Mouse (Mus musculus): Measurements from ENCODE around the gene 4933400A11Rik. TPM values are rescaled to one million over a fixed set of nuclear protein-coding genes. Genes with fewer than 3 reads are reported as not detected.

Gene 4933400A11Rik
- not detected in 2 replicates for polyA plus RNA-seq (2015; fragmentation: Nextera tagmentation; extraction: Ambion mirVana)

GRCm38 (mm10) chrX:169779535-169779934 is at the start of gene 4933400A11Rik:
Gene 4933400A11Rik, minus strand, starts transcription at chrX:169779635.
- Histone ChIP-seq H3K27me3 (replicated peaks) (peaks cover 6% of the 10 kb centered on the region; the same call in 1 of the 2 replicates), H3K9ac (replicated peaks) (no peak within 1 kb of the TSS), H3K4me3 (replicated peaks) (no peak within 1 kb of the TSS), H3K4me2 (no peak within 1 kb of the TSS), H3K9me3 (replicated peaks) (no peaks in the 10 kb centered on the region), H3K27ac (replicated peaks) (no peak within 1 kb of the TSS), H3K36me3 (no peaks in the 10 kb centered on the region), H3K4me1 (no peaks in the 10 kb centered on the region)
- ATAC-seq (ENCODE audit: low FRiP score) = no peak
- WGBS = 91% methylated on average over 3 of the region's 3 CpGs

DNA sequence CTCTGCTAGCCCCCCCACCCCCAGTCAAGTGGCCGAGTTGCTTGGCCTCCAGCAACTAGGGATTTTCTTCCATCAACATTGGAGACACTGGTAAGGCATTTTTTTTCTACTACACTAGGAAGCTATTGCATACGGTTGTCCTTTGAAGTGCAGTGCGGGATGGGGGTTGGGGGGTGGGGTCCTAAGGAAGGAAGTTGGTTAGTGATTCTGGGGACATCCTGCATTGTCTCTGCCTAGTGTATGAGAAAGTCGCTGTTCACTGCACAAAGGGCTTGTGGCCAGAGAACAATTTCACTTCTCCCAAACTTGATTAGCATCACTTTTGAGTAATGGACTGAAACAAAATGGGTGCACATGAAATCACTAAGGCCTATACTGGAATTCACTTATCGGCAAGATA is 48.7 kb upstream of the 4933400A11Rik start:
- Histone ChIP-seq H3K4me3 (replicated peaks) (no peak overlapping the region), H3K9me3 (replicated peaks) (no peaks in the 10 kb centered on the region), H3K27me3 (replicated peaks) (peaks cover 7% of the 10 kb centered on the region), H3K9ac (replicated peaks) (no peak overlapping the region), H3K4me2 (peak overlapping the region; percentile 29), H3K27ac (replicated peaks) (no peak overlapping the region), H3K4me1 (no peaks in the 10 kb centered on the region), H3K36me3 (no peaks in the 10 kb centered on the region)
- 26% methylated on average over 5 of the region's 5 CpGs for WGBS
- ATAC-seq (ENCODE audit: low FRiP score) = no peak

- no peak overlapping the region for H3K9ac ChIP-seq (replicated peaks)
- no peaks in the 10 kb centered on the region for H3K4me1 ChIP-seq
- no peak overlapping the region for H3K4me3 ChIP-seq (replicated peaks)
- H3K9me3 ChIP-seq (replicated peaks) = no peaks in the 10 kb centered on the region
- peaks cover 9% of the 10 kb centered on the region for H3K27me3 ChIP-seq (replicated peaks)
- no peak for ATAC-seq (ENCODE audit: low FRiP score)
- WGBS = 30% methylated on average over 7 of the region's 7 CpGs
- H3K36me3 ChIP-seq = no peaks in the 10 kb centered on the region
- H3K27ac ChIP-seq (replicated peaks) = no peak overlapping the region
- H3K4me2 ChIP-seq = peak overlapping the region; percentile 29
Observed at GRCm38 (mm10) chrX:169827720-169828119, 48.3 kb upstream of the 4933400A11Rik start.

- no peaks in the 10 kb centered on the region for H3K36me3 ChIP-seq
- no peak for ATAC-seq (ENCODE audit: low FRiP score)
- no peak overlapping the region for H3K4me3 ChIP-seq (replicated peaks)
- peaks cover 9% of the 10 kb centered on the region for H3K27me3 ChIP-seq (replicated peaks)
- 36% methylated on average over 10 of the region's 10 CpGs for WGBS
- no peaks in the 10 kb centered on the region for H3K4me1 ChIP-seq
- peak overlapping the region; percentile 19; the same call in 1 of the 2 replicates for H3K4me2 ChIP-seq
- H3K27ac ChIP-seq (replicated peaks) = no peak overlapping the region
- H3K9ac ChIP-seq (replicated peaks) = no peak overlapping the region
- no peaks in the 10 kb centered on the region for H3K9me3 ChIP-seq (replicated peaks)
Observed at GRCm38 (mm10) chrX:169826947-169827346, 47.5 kb upstream of the 4933400A11Rik start.

DNA sequence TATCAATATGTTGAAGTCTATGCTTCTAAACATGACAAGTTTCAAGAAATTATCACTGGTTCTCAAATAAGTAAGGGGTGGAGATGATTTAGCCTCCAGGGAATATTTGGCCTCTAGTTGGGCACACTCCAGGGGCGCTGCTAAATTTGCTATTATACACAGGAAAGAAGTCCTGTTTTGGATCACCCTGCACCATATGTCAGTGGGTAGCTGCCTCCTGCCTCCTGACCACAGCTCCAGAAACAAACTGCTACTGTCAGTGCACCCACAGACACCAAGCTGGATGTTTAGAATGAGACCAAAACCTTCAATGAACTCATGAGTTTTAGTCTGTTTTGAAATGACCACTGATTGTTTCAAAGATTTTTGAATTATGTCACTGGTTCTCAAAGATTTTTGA is 34.2 kb upstream of the 4933400A11Rik start:
- Histone ChIP-seq H3K9me3 (replicated peaks) (no peaks in the 10 kb centered on the region), H3K4me2 (no peak overlapping the region), H3K27me3 (replicated peaks) (peaks cover 18% of the 10 kb centered on the region), H3K4me1 (no peaks in the 10 kb centered on the region), H3K9ac (replicated peaks) (no peak overlapping the region), H3K27ac (replicated peaks) (no peak overlapping the region), H3K4me3 (replicated peaks) (no peak overlapping the region), H3K36me3 (no peaks in the 10 kb centered on the region)
- ATAC-seq (ENCODE audit: low FRiP score) = no peak
- WGBS = 89% methylated on average over 1 of the region's 1 CpGs

DNA sequence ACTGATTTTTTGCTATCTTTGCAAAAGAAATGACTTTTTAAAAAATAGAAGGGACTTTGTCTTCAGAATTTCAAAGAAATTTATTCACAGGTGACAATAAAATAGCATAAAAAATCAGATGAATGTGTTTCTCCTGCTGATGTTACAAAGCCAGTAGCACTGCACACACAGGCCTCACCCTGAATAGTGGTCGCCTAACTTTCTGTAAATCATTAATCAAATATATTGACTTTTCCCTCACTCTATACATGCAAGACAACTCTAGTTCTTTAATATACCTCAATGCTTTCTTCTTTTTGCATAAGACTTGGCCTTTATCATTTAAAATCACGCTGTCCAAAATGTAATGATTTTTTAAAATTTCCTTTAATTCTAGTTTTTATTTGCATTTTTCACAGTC is 32.3 kb upstream of the 4933400A11Rik start:
- Histone ChIP-seq H3K27me3 (replicated peaks) (peaks cover 14% of the 10 kb centered on the region), H3K9me3 (replicated peaks) (no peaks in the 10 kb centered on the region), H3K4me1 (no peaks in the 10 kb centered on the region), H3K4me3 (replicated peaks) (no peak overlapping the region), H3K4me2 (no peak overlapping the region), H3K36me3 (no peaks in the 10 kb centered on the region), H3K9ac (replicated peaks) (no peak overlapping the region), H3K27ac (replicated peaks) (no peak overlapping the region)
- no peak for ATAC-seq (ENCODE audit: low FRiP score)
- 78% methylated on average over 2 of the region's 2 CpGs for WGBS

GRCm38 (mm10) chrX:169811318-169811717 is 31.9 kb upstream of the 4933400A11Rik start:
- H3K4me2 ChIP-seq = no peak overlapping the region
- peaks cover 14% of the 10 kb centered on the region for H3K27me3 ChIP-seq (replicated peaks)
- H3K36me3 ChIP-seq = no peaks in the 10 kb centered on the region
- ATAC-seq (ENCODE audit: low FRiP score) = no peak
- H3K9ac ChIP-seq (replicated peaks) = no peak overlapping the region
- no peak overlapping the region for H3K27ac ChIP-seq (replicated peaks)
- WGBS = 58% methylated on average over 5 of the region's 5 CpGs
- no peaks in the 10 kb centered on the region for H3K9me3 ChIP-seq (replicated peaks)
- no peaks in the 10 kb centered on the region for H3K4me1 ChIP-seq
- H3K4me3 ChIP-seq (replicated peaks) = no peak overlapping the region

GRCm38 (mm10) chrX:169807744-169808143 is 28.3 kb upstream of the 4933400A11Rik start:
- Histone ChIP-seq H3K4me2 (no peak overlapping the region), H3K4me3 (replicated peaks) (no peak overlapping the region), H3K9me3 (replicated peaks) (no peaks in the 10 kb centered on the region), H3K4me1 (no peaks in the 10 kb centered on the region), H3K36me3 (no peaks in the 10 kb centered on the region), H3K27me3 (replicated peaks) (0 out of 2 replicates have a peak, but pooled peaks cover 5% of the 10 kb centered on the region), H3K9ac (replicated peaks) (no peak overlapping the region), H3K27ac (replicated peaks) (no peak overlapping the region)
- ATAC-seq (ENCODE audit: low FRiP score) = no peak
- WGBS = 87% methylated on average over 3 of the region's 3 CpGs

DNA sequence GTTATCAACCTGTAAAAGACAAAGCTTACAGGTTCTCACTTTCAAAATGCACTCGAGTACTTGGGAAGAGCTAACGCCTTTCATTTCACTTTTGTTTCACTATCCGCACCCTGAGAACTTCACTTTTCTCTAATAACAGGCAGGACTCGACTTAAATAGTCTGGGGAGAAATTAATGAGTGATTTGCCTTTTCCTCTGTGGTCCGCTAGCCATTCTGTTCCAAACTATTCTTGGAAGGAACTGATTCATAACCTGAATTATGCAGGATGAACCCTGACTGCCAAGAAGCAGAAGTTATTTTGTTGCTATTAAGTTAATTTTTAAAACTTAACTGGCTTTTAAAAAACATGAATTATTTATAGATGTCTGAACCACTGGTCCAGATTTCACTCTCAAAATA is 26.4 kb upstream of the 4933400A11Rik start:
- 52% methylated on average over 5 of the region's 5 CpGs for WGBS
- H3K4me1 ChIP-seq = no peaks in the 10 kb centered on the region

DNA sequence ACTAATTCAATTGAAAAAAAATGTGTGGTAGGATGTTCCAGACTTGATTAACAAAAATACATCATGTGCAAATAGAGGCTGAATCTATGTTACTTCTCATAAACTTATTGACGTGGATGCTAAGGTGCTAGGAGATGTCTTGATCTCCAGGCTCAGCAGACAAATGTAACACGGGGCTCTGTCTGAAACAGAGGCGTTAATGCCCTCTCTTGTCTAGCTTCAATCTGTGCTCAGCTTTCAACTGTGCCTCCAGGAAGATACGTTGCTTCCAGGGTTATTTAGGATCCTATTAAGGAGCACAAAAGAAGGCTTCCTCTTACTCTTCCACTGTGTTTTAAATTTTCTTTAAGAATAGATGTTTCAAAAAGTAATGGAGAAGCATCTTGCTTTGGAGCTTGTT is 20.8 kb upstream of the 4933400A11Rik start:
- no peak overlapping the region for H3K4me3 ChIP-seq (replicated peaks)
- H3K9ac ChIP-seq (replicated peaks) = no peak overlapping the region
- no peaks in the 10 kb centered on the region for H3K9me3 ChIP-seq (replicated peaks)
- no peak overlapping the region for H3K4me2 ChIP-seq
- H3K27ac ChIP-seq (replicated peaks) = no peak overlapping the region
- peaks cover 13% of the 10 kb centered on the region; the same call in 1 of the 2 replicates for H3K27me3 ChIP-seq (replicated peaks)
- ATAC-seq (ENCODE audit: low FRiP score) = no peak
- no peaks in the 10 kb centered on the region for H3K36me3 ChIP-seq
- WGBS = 29% methylated on average over 4 of the region's 4 CpGs
- no peaks in the 10 kb centered on the region for H3K4me1 ChIP-seq

More for the DNA sequence above, 26.4 kb upstream of the 4933400A11Rik start:
- no peak for ATAC-seq (ENCODE audit: low FRiP score)
- no peak overlapping the region for H3K4me2 ChIP-seq
- peaks cover 8% of the 10 kb centered on the region; the same call in 1 of the 2 replicates for H3K27me3 ChIP-seq (replicated peaks)
- H3K27ac ChIP-seq (replicated peaks) = no peak overlapping the region
- no peak overlapping the region for H3K9ac ChIP-seq (replicated peaks)
- no peaks in the 10 kb centered on the region for H3K36me3 ChIP-seq
- no peak overlapping the region for H3K4me3 ChIP-seq (replicated peaks)
- H3K9me3 ChIP-seq (replicated peaks) = no peaks in the 10 kb centered on the region

DNA sequence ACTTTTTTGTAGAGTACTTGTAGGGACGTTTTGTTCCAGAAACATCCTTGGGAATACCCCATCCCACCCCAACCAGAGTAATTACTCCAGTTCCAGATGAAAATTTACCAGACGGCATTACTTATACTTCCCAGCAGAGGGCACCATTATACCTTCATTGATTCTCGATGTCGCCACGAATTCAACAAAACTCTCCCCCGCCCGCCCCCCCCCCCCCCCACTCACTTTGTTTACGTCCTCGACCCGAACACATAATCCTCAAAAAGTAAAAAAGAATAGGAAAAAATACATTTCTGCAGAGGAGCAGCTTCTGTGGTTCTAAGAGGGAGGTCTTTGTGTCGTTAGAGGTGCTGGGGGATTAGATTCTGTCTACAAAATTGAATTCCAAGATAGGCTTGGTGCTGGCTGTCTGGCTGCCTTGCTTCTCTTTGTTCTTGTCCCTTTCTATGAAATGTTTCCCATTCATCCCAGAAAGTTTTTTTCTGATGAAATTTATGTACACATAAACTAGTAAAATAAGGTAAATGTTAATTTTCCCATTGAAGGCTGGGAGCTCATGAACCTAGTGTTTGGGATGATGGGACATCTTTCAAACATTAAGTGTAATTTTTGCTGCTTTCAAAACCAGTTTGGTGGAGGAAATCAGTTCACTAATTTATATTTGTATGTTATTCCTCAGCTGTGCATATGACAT is 19.7 kb upstream of the 4933400A11Rik start:
- H3K9ac ChIP-seq (replicated peaks) = no peak overlapping the region
- H3K36me3 ChIP-seq = no peaks in the 10 kb centered on the region
- ATAC-seq (ENCODE audit: low FRiP score) = no peak
- H3K9me3 ChIP-seq (replicated peaks) = no peaks in the 10 kb centered on the region
- H3K27ac ChIP-seq (replicated peaks) = no peak overlapping the region
- WGBS = 6% methylated on average over 11 of the region's 11 CpGs
- H3K4me2 ChIP-seq = 0 out of 2 replicates have a peak overlapping the region, but pooled peaks have one; percentile 17
- peaks cover 13% of the 10 kb centered on the region; the same call in 1 of the 2 replicates for H3K27me3 ChIP-seq (replicated peaks)
- no peaks in the 10 kb centered on the region for H3K4me1 ChIP-seq
- peak overlapping the region; percentile 33 for H3K4me3 ChIP-seq (replicated peaks)

- no peak overlapping the region for H3K27ac ChIP-seq (replicated peaks)
- H3K4me2 ChIP-seq = no peak overlapping the region
- no peak for ATAC-seq (ENCODE audit: low FRiP score)
- H3K36me3 ChIP-seq = no peaks in the 10 kb centered on the region
- no peaks in the 10 kb centered on the region for H3K4me1 ChIP-seq
- peaks cover 8% of the 10 kb centered on the region; the same call in 1 of the 2 replicates for H3K27me3 ChIP-seq (replicated peaks)
- H3K9me3 ChIP-seq (replicated peaks) = no peaks in the 10 kb centered on the region
- WGBS = 64% methylated on average over 3 of the region's 3 CpGs
- no peak overlapping the region for H3K4me3 ChIP-seq (replicated peaks)
- no peak overlapping the region for H3K9ac ChIP-seq (replicated peaks)
Observed at GRCm38 (mm10) chrX:169797148-169797547, 17.7 kb upstream of the 4933400A11Rik start.

Data from neural tube, embryonic 15.5 days (tissue).